Mouse (Mus musculus) layer of hippocampus, postnatal 10 days (tissue): Measurements from ENCODE around the gene Gm13090. TPM values are rescaled to one million over a fixed set of nuclear protein-coding genes. Genes with fewer than 3 reads are reported as not detected.

ENCODE experiments used
- DNase-seq, 2 experiments: peaks; one replicate each; pipeline ENCODE4 v3.0.0; 2021; ENCODE audit warnings: low spot score in 2 of 2
- long read RNA-seq: library from polyadenylated mRNA; stranded (forward); transcript quantifications from one replicate; pipeline ENCODE4 v2.0.0, GENCODE M21; 2023
- total RNA-seq, 2 experiments: library from RNA; stranded (reverse); gene quantifications; 2 replicates each; pipeline ENCODE4 v1.2.3; 2021

Gene Gm13090
- not detected for total RNA-seq
- long read RNA-seq: 0 reads

GRCm38 (mm10) chr4:151089270-151089669 is at the start of gene Gm13090:
Gm13090 (plus strand) TSS chr4:151089570.
- DNase-seq: no peak

- no peak for DNase-seq
These were observed 47.9 kb upstream of the Gm13090 start for GRCm38 (mm10) chr4:151041506-151041905.

GRCm38 (mm10) chr4:151043281-151043680 is 46.1 kb upstream of the Gm13090 start:
- DNase-seq: no peak

- peak; percentile 97 to 99 for DNase-seq
These were observed 45.1 kb upstream of the Gm13090 start, which contains the start of gene Per3 for GRCm38 (mm10) chr4:151044037-151044943. Per3 (minus strand) TSS chr4:151044665.

GRCm38 (mm10) chr4:151044944-151045570 is 44.3 kb upstream of the Gm13090 start:
- peak in 1 of 2 experiments; percentile 33 for DNase-seq

GRCm38 (mm10) chr4:151046524-151046923 is 42.8 kb upstream of the Gm13090 start:
- DNase-seq: no peak

GRCm38 (mm10) chr4:151051162-151051561 is 38.2 kb upstream of the Gm13090 start:
- DNase-seq: no peak

GRCm38 (mm10) chr4:151057347-151058321 is 31.7 kb upstream of the Gm13090 start, which contains the start of gene Vamp3:
Vamp3 (minus strand) TSS chr4:151057963.
- DNase-seq: peak; percentile 99

GRCm38 (mm10) chr4:151058634-151059033 is 30.7 kb upstream of the Gm13090 start:
- DNase-seq: no peak

GRCm38 (mm10) chr4:151059566-151059965 is 29.8 kb upstream of the Gm13090 start:
- no peak for DNase-seq

GRCm38 (mm10) chr4:151068751-151069150 is 20.6 kb upstream of the Gm13090 start:
- no peak for DNase-seq

GRCm38 (mm10) chr4:151070962-151071361 is 18.4 kb upstream of the Gm13090 start:
- no peak for DNase-seq

GRCm38 (mm10) chr4:151073108-151073744 is 16.1 kb upstream of the Gm13090 start:
- DNase-seq: peak; percentile 85 to 87

- no peak for DNase-seq
These were observed 14.6 kb upstream of the Gm13090 start for GRCm38 (mm10) chr4:151074817-151075216.

GRCm38 (mm10) chr4:151081355-151081754 is 8.0 kb upstream of the Gm13090 start:
- no peak for DNase-seq

GRCm38 (mm10) chr4:151081977-151082376 is 7.4 kb upstream of the Gm13090 start:
- DNase-seq: no peak

GRCm38 (mm10) chr4:151083027-151083426 is 6.3 kb upstream of the Gm13090 start:
- no peak for DNase-seq

- DNase-seq: no peak
These were observed 2.0 kb upstream of the Gm13090 start for GRCm38 (mm10) chr4:151087358-151087757.

GRCm38 (mm10) chr4:151088819-151089218 is 551 bp upstream of the Gm13090 start:
- no peak for DNase-seq

- DNase-seq: peak in 1 of 2 experiments; percentile 51
These were observed 5.8 kb downstream of the Gm13090 start for GRCm38 (mm10) chr4:151095207-151095606.
